Mouse (Mus musculus): Measurements from ENCODE around the gene Kars.

GRCm38 (mm10) chr8:112033071-112033470 is 21.9 kb upstream of the Kars start:
- TF ChIP-seq CTCF (IDR thresholded peaks at IDR 0.05), result no peak
- no peak for TF ChIP-seq POLR2A (IDR thresholded peaks at IDR 0.05; ENCODE audit: insufficient read depth, low read depth, low read length)
- no peak for TF ChIP-seq EP300 (IDR thresholded peaks at IDR 0.05; ENCODE audit: insufficient read depth, low read depth, low read length)

Measured in heart, adult 2 months (tissue).